Mouse (Mus musculus) adrenal gland, postnatal 10 days (tissue): Measurements from ENCODE around the gene Nudt3. TPM values are rescaled to one million over a fixed set of nuclear protein-coding genes. Genes with fewer than 3 reads are reported as not detected.

Experiments used
- DNase-seq: peaks from one replicate; pipeline ENCODE4 v3.0.0; 2021; ENCODE audit warnings: mixed read lengths
- total RNA-seq, 2 experiments: library from RNA; stranded (reverse); gene quantifications; 2 replicates each; pipeline ENCODE4 v1.2.3; 2021

Nudt3 gene
- total RNA-seq, 2 experiments from 2014 or later, result 166 to 171 TPM

GRCm38 (mm10) chr17:27565163-27565941, 57.9 kb downstream of the Nudt3 start, which contains the start of gene AI413582:
AI413582 (minus strand) TSS chr17:27565756.
- peak; percentile 99 for DNase-seq

GRCm38 (mm10) chr17:27564391-27565162, 58.7 kb downstream of the Nudt3 start:
- no peak for DNase-seq

GRCm38 (mm10) chr17:27563771-27564244, 59.5 kb downstream of the Nudt3 start:
- DNase-seq, result no peak

GRCm38 (mm10) chr17:27561809-27562526, 61.3 kb downstream of the Nudt3 start:
- DNase-seq, result peak; percentile 80

- DNase-seq, result no peak
These were observed 62.3 kb downstream of the Nudt3 start for GRCm38 (mm10) chr17:27560926-27561480.

- DNase-seq, result no peak
These were observed 63.7 kb downstream of the Nudt3 start for GRCm38 (mm10) chr17:27559596-27559995.

- no peak for DNase-seq
These were observed 64.5 kb downstream of the Nudt3 start for GRCm38 (mm10) chr17:27558845-27559244.

- no peak for DNase-seq
These were observed 65.2 kb downstream of the Nudt3 start for GRCm38 (mm10) chr17:27557927-27558661.

GRCm38 (mm10) chr17:27557181-27557926, 65.9 kb downstream of the Nudt3 start:
- peak; percentile 56 for DNase-seq

GRCm38 (mm10) chr17:27556315-27557011, 66.8 kb downstream of the Nudt3 start, which contains the start of gene Hmga1:
Hmga1 (plus strand) TSS chr17:27556497.
- peak; percentile 94 for DNase-seq

- peak; percentile 83 for DNase-seq
These were observed 67.7 kb downstream of the Nudt3 start for GRCm38 (mm10) chr17:27555512-27556172.

GRCm38 (mm10) chr17:27555075-27555511, 68.2 kb downstream of the Nudt3 start:
- peak; percentile 58 for DNase-seq

- no peak for DNase-seq
These were observed 69.0 kb downstream of the Nudt3 start for GRCm38 (mm10) chr17:27554062-27554960.

- DNase-seq, result no peak
These were observed 70.8 kb downstream of the Nudt3 start for GRCm38 (mm10) chr17:27552215-27553201.

- no peak for DNase-seq
These were observed 71.8 kb downstream of the Nudt3 start for GRCm38 (mm10) chr17:27551393-27551940.

- DNase-seq, result peak; percentile 51
These were observed 74.1 kb downstream of the Nudt3 start for GRCm38 (mm10) chr17:27549234-27549633.
